Mouse (Mus musculus): Measurements from ENCODE around the gene Aak1.

Aak1 gene

GRCm38 (mm10) chr6:86989576-86989975 is 140.3 kb downstream of the Aak1 start:
- TF ChIP-seq CTCF (conservative IDR thresholded peaks at IDR 0.05; ENCODE audit: low read length): no peak
- Histone ChIP-seq H3K9me3 (ENCODE audit: low read length) (no peaks in the 10 kb centered on the region), H3K27me3 (ENCODE audit: insufficient read depth, low read length) (no peaks in the 10 kb centered on the region), H3K36me3 (ENCODE audit: insufficient read depth, low read length) (no peaks in the 10 kb centered on the region), H3K4me3 (replicated peaks; ENCODE audit: low read length) (no peak overlapping the region), H3K4me1 (replicated peaks; ENCODE audit: low read depth, low read length) (peaks cover 7% of the 10 kb centered on the region)

- TF ChIP-seq CTCF (conservative IDR thresholded peaks at IDR 0.05; ENCODE audit: low read length) (no peak), NANOG (IDR thresholded peaks at IDR 0.05; ENCODE audit: borderline replicate concordance, low read length) (no peak), POU5F1 (IDR thresholded peaks at IDR 0.05; ENCODE audit: borderline replicate concordance, low read length) (no peak)
- H3K9me3 ChIP-seq (ENCODE audit: low read length): no peaks in the 10 kb centered on the region
- peaks cover 14% of the 10 kb centered on the region for H3K4me1 ChIP-seq (replicated peaks; ENCODE audit: low read depth, low read length)
- peaks cover 3% of the 10 kb centered on the region for H3K36me3 ChIP-seq (ENCODE audit: insufficient read depth, low read length)
- no peaks in the 10 kb centered on the region for H3K27me3 ChIP-seq (ENCODE audit: insufficient read depth, low read length)
- H3K4me3 ChIP-seq (replicated peaks; ENCODE audit: low read length): no peak overlapping the region
Measured at GRCm38 (mm10) chr6:86991041-86991440, 141.7 kb downstream of the Aak1 start.

- no peaks in the 10 kb centered on the region for H3K9me3 ChIP-seq (ENCODE audit: low read length)
- H3K4me3 ChIP-seq (replicated peaks; ENCODE audit: low read length): no peak overlapping the region
- no peak for TF ChIP-seq NANOG (IDR thresholded peaks at IDR 0.05; ENCODE audit: borderline replicate concordance, low read length)
- TF ChIP-seq POU5F1 (IDR thresholded peaks at IDR 0.05; ENCODE audit: borderline replicate concordance, low read length): no peak
- no peak for TF ChIP-seq CTCF (conservative IDR thresholded peaks at IDR 0.05; ENCODE audit: low read length)
- no peaks in the 10 kb centered on the region for H3K27me3 ChIP-seq (ENCODE audit: insufficient read depth, low read length)
- H3K36me3 ChIP-seq (ENCODE audit: insufficient read depth, low read length): peaks cover 16% of the 10 kb centered on the region
- peaks cover 21% of the 10 kb centered on the region for H3K4me1 ChIP-seq (replicated peaks; ENCODE audit: low read depth, low read length)
Measured at GRCm38 (mm10) chr6:86992349-86992748, 143.0 kb downstream of the Aak1 start.

GRCm38 (mm10) chr6:86994254-86994653 is 144.9 kb downstream of the Aak1 start:
- no peaks in the 10 kb centered on the region for H3K9me3 ChIP-seq (ENCODE audit: low read length)
- no peak overlapping the region for H3K4me3 ChIP-seq (replicated peaks; ENCODE audit: low read length)
- TF ChIP-seq CTCF (conservative IDR thresholded peaks at IDR 0.05; ENCODE audit: low read length) (no peak), NANOG (IDR thresholded peaks at IDR 0.05; ENCODE audit: borderline replicate concordance, low read length) (no peak), POU5F1 (IDR thresholded peaks at IDR 0.05; ENCODE audit: borderline replicate concordance, low read length) (no peak)
- H3K4me1 ChIP-seq (replicated peaks; ENCODE audit: low read depth, low read length): peaks cover 21% of the 10 kb centered on the region
- peaks cover 24% of the 10 kb centered on the region for H3K36me3 ChIP-seq (ENCODE audit: insufficient read depth, low read length)
- H3K27me3 ChIP-seq (ENCODE audit: insufficient read depth, low read length): no peaks in the 10 kb centered on the region

- Histone ChIP-seq H3K4me1 (replicated peaks; ENCODE audit: low read depth, low read length) (peaks cover 21% of the 10 kb centered on the region), H3K4me3 (replicated peaks; ENCODE audit: low read length) (no peak overlapping the region), H3K9me3 (ENCODE audit: low read length) (no peaks in the 10 kb centered on the region), H3K36me3 (ENCODE audit: insufficient read depth, low read length) (peaks cover 24% of the 10 kb centered on the region), H3K27me3 (ENCODE audit: insufficient read depth, low read length) (no peaks in the 10 kb centered on the region)
- TF ChIP-seq POU5F1 (IDR thresholded peaks at IDR 0.05; ENCODE audit: borderline replicate concordance, low read length): no peak
Measured at GRCm38 (mm10) chr6:86996629-86997307, 147.5 kb downstream of the Aak1 start.

- Histone ChIP-seq H3K9me3 (ENCODE audit: low read length) (no peaks in the 10 kb centered on the region), H3K27me3 (ENCODE audit: insufficient read depth, low read length) (no peaks in the 10 kb centered on the region), H3K4me3 (replicated peaks; ENCODE audit: low read length) (no peak overlapping the region), H3K36me3 (ENCODE audit: insufficient read depth, low read length) (peaks cover 24% of the 10 kb centered on the region), H3K4me1 (replicated peaks; ENCODE audit: low read depth, low read length) (peaks cover 25% of the 10 kb centered on the region)
- no peak for TF ChIP-seq POU5F1 (IDR thresholded peaks at IDR 0.05; ENCODE audit: borderline replicate concordance, low read length)
- no peak for TF ChIP-seq NANOG (IDR thresholded peaks at IDR 0.05; ENCODE audit: borderline replicate concordance, low read length)
- TF ChIP-seq CTCF (conservative IDR thresholded peaks at IDR 0.05; ENCODE audit: low read length): no peak
Measured at GRCm38 (mm10) chr6:86997360-86997759, 148.0 kb downstream of the Aak1 start.

GRCm38 (mm10) chr6:87001995-87002394 is 152.7 kb downstream of the Aak1 start:
- H3K36me3 ChIP-seq (ENCODE audit: insufficient read depth, low read length): peaks cover 11% of the 10 kb centered on the region
- no peak overlapping the region for H3K4me3 ChIP-seq (replicated peaks; ENCODE audit: low read length)
- H3K27me3 ChIP-seq (ENCODE audit: insufficient read depth, low read length): no peaks in the 10 kb centered on the region
- peaks cover 14% of the 10 kb centered on the region for H3K4me1 ChIP-seq (replicated peaks; ENCODE audit: low read depth, low read length)
- TF ChIP-seq POU5F1 (IDR thresholded peaks at IDR 0.05; ENCODE audit: borderline replicate concordance, low read length) (no peak), CTCF (conservative IDR thresholded peaks at IDR 0.05; ENCODE audit: low read length) (no peak), NANOG (IDR thresholded peaks at IDR 0.05; ENCODE audit: borderline replicate concordance, low read length) (no peak)
- H3K9me3 ChIP-seq (ENCODE audit: low read length): no peaks in the 10 kb centered on the region

- Histone ChIP-seq H3K9me3 (ENCODE audit: low read length) (no peaks in the 10 kb centered on the region), H3K4me3 (replicated peaks; ENCODE audit: low read length) (no peak overlapping the region), H3K36me3 (ENCODE audit: insufficient read depth, low read length) (peaks cover 5% of the 10 kb centered on the region), H3K27me3 (ENCODE audit: insufficient read depth, low read length) (no peaks in the 10 kb centered on the region), H3K4me1 (replicated peaks; ENCODE audit: low read depth, low read length) (peaks cover 15% of the 10 kb centered on the region)
- peak; percentile 71 for TF ChIP-seq CTCF (conservative IDR thresholded peaks at IDR 0.05; ENCODE audit: low read length)
- TF ChIP-seq POU5F1 (IDR thresholded peaks at IDR 0.05; ENCODE audit: borderline replicate concordance, low read length): no peak
Measured at GRCm38 (mm10) chr6:87002521-87003055, 153.3 kb downstream of the Aak1 start.

- no peak overlapping the region for H3K4me3 ChIP-seq (replicated peaks; ENCODE audit: low read length)
- peaks cover 29% of the 10 kb centered on the region for H3K4me1 ChIP-seq (replicated peaks; ENCODE audit: low read depth, low read length)
- no peaks in the 10 kb centered on the region for H3K9me3 ChIP-seq (ENCODE audit: low read length)
- no peaks in the 10 kb centered on the region for H3K36me3 ChIP-seq (ENCODE audit: insufficient read depth, low read length)
- TF ChIP-seq POU5F1 (IDR thresholded peaks at IDR 0.05; ENCODE audit: borderline replicate concordance, low read length): no peak
- TF ChIP-seq NANOG (IDR thresholded peaks at IDR 0.05; ENCODE audit: borderline replicate concordance, low read length): no peak
- TF ChIP-seq CTCF (conservative IDR thresholded peaks at IDR 0.05; ENCODE audit: low read length): no peak
- H3K27me3 ChIP-seq (ENCODE audit: insufficient read depth, low read length): no peaks in the 10 kb centered on the region
Measured at GRCm38 (mm10) chr6:87004099-87004498, 154.8 kb downstream of the Aak1 start.

Data from E14TG2a.4 (cell line).